Mouse (Mus musculus): ENCODE data around the gene Adgrg3.

Gene Adgrg3

DNA sequence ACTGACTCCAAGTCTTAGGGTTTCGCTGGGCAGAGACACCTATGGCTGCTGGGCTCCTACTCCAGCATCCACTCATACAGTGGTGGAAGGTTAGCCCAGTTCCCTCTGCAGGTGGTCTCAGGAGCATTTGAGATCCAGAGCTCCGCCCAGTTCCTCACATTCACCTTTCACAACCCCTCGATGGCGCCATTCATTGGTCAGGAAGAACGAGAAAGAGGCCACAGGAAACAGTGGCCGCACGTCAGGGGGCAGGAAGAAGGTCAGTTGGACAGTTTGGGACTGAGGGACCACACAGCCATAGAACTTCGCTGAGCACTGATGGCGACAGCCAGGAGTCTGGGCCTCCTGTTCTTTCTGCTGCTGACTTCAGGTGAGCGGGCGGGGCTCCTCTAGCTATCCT lies at the start of gene Adgrg3:
TSS of gene Adgrg3 (plus strand) at position 242 of the 400 bp plus-strand sequence.
- DNase-seq = no peak

DNA sequence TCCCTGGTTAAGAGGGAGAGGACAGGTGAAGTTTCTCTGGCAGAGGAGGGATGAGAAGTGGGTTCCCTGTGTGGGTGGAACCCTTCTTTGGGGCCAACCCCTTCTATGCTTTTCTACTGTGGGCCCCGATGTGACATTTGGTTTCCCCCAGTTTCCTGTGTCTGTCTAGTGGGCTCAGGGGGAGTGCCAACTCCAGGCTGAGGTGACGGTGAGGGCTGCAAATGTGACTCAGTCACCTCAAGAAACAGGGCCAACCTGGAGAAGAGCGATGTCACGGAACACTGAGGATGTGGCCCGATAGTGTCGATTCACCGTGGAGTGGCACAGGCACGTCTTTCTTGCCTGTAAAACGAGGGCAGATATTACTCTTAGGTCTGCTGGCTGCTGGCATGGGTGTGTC lies 44.2 kb upstream of the Adgrg3 start:
- DNase-seq = no peak

DNA sequence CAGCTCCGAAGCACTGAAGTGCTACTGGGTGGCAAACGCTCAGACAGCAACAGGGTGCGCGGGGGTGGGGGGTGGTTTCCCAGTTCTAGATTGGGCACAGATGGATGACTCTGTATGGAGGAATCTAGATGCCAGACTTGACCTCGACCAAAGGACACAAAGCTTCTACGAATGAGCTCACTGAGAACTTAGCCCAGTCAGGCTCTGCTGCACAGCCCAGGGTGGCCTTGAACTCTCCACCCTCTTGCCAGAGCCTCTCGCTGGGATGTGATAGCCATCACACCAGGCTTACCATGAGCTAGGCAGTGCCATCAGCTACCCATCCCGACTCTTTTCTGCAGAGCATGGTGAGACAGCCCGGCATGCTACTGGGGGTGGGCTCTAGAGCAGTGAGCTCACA lies 43.7 kb upstream of the Adgrg3 start:
- DNase-seq = no peak

DNA sequence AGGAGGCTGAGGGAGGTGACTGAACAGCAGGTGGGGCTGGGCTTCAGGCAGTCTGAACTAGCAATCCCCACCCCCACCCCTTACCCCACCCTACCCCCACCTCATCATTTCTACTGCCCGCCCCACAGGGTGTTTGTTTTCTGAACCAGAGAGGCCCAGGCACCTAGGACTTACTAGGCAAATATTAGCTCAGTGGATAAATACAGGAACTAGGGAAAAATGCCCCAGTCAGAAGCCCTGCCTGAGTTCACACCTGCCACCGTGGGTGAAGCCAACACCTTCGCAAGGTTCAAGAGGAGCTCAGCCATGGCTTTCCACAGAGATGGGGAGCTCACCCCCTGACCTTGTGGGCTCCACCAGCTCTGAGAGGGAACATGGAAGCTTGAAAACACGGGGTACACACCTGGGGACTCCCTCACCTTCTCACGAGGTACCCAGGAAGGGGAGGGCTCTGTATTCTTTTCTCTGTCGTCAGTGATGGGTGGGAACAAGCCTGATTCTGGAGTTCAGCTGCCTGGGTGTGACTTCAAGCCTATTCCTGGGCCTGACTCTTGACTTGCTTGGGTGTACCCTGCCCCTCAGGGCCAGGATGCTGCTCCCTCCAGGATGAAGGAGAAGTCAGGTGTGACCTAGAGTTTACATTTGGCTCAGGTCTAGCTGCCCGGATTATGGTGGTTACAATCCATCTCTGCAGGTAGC lies 42.9 kb upstream of the Adgrg3 start, which contains the start of gene Adgrg1:
TSS of gene Adgrg1 (plus strand) at position 285 of the 699 bp plus-strand sequence.
- DNase-seq = peak; percentile 76

DNA sequence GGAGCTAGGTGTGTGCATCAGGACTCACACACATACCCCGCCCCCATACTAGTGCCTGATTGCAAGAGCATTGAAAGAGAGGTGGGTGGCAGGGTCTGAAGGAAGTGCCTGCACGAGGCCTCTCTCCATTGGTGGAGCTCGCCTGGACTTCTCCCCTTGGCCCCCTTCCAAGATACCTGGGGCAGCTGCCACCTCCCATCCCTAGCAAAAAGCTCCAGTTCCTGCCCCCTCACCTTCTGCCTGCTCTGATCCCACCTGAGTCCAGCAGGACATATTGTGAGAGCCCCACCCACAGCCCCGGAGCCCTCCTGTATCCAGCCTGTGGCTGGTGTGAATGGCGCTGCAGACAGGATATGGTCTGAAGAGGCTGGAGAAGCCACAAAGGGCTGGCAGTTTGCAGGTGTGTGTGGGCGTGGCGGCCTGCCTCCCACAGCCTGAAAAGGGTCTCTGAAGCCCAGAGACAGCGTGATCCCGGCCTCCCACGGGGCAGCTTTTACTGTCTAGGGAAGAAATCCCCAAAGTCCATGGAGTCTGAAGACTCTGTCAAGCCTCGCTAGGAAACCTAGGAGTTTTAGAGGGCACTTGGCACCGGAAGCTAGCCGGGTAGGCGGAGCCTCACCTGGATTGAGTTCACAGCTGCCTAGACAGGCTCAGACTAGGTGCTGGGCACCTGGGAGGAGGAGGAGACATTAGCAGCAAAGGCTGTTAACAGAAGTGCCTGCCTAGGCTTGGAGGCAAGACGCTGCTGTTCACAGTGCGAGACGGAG lies 40.7 kb upstream of the Adgrg3 start:
- DNase-seq = peak; percentile 92

DNA sequence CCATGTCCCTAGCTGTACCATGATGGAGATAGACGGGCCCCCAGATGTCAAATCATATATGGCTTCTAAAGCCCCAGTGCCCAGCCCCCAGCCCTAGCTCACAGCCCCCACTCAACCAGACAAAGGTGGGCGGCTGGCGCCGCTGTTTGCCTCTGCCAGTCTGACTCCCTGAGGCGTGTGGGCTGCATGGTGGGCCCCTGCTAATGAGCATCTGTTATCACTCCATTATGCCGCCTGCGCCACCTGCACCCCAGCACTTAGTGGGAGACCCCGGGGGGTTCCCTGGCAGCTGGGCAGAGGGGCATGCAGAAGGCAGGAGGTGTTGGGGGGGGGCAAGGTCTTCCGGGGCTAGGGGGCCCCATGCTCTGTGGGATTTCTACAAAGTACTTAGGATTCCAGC lies 39.4 kb upstream of the Adgrg3 start:
- DNase-seq = no peak

DNA sequence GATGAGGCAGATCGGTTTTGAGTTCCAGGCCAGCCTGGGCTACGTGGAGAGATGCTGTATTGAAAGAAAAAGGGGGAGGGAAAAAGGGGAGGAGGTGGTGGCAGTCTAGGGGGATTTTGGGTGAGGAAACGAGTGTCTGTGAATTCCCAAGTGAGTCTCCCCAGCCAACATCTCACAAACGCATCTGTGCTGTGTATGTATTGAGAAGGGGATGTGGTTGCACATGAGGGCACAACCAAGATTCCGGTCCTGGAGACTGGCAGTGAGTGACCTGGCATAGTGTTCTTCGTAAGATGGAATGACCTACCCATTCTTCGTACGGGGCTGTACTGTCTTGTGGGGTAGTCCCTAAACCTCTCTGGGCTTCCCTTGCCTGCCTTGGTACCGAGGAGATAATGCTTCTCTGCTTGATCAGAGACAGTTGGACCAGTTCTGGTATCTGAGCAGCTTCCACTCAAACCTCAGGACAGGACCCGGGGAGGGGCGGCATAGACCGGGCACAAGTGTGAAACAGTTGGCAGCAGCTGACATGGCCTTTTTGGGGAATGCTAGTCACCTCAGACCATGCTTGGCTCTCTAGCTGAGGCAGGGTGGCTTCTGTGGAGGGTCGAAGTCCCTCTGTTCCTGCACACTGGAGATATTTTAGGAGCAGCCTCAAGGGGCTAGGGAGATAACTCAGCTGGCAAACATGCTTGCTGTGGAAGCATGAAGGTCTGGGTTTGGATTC lies 38.7 kb upstream of the Adgrg3 start:
- no peak for DNase-seq

DNA sequence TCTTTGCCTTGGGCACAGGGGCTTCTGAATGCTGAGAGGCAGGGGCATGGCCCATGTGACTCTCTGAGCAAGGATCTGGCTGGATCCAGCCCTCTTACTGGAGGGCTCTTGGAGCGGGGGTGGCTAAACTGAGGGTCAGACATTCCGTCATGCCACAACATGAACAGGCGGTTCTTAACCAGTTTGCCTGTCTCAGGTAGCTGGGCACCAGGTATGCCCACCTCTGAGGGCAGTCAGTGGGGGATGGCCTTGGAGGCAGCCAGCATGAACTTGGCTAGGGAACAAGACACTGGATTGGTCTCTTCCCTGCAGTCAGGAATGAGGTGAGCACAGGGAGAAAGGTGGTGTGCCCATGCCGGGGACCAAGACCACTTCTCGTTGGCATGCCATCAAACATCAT lies 37.3 kb upstream of the Adgrg3 start:
- DNase-seq = peak; percentile 88

DNA sequence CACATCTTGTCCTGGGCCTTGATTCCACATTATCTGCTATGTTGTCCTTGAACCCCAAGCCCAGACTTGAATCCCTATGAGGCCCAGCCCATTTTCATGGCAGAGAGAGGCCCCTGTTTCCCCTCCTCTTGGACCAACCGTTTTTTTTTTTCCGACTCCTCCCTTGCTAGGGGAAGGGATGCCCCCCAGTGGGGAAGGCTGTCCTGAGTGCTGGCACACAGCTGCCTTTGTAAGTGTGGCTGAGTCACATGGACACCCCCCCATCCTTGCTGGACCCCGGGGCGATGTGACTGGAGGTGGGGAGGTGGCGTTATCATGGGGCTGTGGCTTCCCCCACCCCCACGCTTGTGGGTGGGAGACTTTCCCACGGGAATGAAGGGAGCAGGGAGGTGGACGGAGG lies 36.5 kb upstream of the Adgrg3 start:
- DNase-seq = no peak

DNA sequence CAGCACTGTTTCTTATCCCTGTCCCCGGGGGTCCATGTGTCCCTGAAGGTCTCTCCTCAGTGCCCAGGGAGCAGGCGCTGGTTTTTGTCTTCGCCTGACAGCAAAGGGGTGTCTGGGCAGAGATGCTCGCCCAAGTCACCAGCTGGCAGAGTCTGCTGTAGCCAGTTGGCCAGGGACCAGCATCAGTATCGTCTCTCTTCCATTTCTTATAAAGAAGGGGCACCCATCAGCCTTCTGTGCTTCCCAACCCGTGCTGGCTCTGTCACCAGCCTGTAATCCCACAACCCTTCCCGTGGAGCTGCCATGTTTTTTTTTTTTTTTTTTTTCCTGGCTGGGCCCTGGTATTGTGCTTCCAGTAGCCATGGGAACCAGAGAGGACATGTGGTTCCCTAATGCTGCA lies 35.6 kb upstream of the Adgrg3 start:
- no peak for DNase-seq

DNA sequence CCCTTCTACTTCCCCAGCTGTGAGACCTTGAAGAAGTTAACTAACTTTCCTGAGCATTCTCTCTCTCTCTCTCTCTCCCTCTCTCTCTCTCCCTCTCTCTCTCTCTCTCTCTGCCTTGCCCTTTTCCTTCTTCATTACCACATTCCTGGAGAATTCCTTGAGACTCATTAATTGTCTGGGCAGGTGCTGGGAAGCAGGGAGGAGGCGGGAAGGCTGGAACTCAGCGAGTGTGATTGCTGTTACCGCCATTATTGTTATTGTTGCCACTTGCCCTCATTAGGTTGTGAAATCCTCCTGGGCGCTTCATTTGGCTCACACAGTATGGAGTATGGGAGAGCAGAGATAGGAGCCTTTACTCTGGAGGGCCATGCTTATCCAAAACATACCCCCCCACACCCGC lies 34.3 kb upstream of the Adgrg3 start:
- no peak for DNase-seq

DNA sequence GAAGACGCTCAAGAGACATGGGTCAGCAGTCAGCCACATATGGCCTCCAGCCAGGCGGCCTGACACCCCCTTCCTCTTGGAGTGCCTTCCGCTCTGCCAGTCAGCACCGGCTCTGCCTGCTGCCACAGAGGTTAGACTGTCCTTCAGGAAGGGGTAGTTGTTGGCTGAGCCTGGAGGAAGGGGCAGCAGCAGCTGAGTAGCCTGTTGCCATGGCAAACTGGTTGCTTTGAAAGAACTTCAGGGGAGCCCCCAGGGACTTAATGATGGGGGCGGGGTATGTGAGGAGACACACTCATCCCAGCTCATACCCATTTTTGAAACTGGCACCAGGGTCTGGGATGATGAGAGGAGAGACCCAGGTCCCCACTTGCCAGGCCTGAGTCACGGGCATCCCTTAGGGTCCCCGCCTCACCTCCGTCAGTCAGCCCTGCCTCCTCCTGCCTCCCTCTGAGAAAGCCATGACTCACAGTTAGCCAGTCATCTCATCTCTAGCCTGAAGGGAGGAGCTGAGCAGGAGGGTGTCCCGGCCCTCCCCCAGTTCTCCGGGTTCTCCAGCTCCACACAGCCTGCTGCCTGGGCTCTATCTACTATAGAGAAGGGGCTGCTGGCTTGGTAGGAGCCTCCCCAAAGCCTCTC lies 33.5 kb upstream of the Adgrg3 start:
- peak; percentile 94 for DNase-seq

DNA sequence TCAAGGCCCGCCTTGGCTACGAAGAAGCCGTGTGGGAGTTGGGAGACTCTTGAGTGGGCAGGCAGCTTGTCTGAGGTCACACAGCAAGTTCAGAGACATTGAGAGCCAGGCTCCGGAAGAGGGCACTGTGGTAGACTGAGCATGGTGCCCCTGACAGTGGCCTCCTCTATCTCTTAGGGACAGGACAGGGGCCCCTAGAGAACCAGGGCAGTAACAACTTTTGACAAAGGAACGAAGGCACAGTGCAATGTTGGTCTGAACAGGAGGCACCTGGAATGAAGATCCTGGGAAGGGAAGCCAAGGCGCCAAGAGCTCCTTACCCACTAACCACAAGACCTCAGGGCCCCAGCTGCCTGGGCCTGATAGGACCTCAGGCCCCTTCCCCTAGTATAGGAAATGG lies 32.5 kb upstream of the Adgrg3 start:
- DNase-seq = no peak

DNA sequence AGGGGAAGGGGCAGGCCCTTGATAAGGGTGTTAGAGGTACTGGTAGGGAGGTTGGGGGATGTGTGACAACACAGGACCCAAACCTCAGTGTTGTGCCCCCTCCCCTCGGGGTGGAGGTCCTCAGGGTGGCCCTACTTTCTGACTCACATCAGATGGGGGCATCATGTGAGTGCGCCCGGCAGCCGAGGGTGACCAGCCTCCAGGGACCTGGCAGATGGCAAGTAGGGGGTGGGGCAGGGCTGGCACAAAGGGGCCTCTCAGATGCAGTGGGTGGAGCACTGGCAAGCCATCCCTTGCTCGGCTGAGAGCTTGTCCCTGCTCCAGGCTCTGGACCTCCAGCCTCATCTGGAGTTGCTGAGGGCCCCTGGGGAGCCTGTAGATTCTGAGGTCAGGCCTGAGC lies 30.8 kb upstream of the Adgrg3 start:
- DNase-seq = peak; percentile 62

DNA sequence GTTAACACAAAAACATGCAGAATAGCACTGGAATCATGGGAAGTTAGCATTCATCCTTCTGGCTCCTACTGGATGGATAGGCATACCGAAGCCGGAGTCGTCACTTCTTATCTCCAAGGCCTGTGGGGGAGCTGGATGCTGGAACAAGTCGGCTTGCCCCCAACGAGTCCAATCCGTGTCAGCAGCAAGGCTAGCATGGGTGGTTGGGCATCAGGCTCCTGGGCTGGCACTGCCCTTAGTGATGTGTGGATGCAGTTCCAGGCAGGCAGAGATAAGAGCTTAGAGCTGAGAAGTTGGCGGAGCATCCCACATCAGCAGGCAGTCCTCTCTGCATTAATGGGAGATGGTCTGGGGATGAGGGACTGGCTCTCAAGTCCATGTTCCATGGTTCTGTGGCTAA lies 29.9 kb upstream of the Adgrg3 start:
- DNase-seq = no peak

DNA sequence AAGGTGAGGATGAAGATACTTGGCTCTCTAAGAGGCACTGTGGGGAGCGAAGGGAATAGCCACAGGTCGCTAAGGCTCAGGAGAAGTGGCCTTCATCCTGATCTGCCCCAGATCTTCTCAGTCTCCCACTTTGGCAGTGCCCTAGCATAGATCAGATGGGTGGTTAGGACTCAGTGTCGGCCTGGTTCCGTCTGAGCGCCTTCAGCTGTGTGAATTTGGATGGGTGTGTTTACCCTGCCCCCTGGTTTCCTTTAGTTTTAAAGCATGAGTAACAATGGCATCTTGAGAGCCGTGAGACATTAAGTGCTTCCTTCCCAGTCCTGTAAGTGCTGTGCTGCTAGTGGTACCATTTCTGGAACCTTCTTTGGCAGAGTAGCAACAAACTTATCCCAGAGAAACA lies 28.9 kb upstream of the Adgrg3 start:
- DNase-seq = no peak

DNA sequence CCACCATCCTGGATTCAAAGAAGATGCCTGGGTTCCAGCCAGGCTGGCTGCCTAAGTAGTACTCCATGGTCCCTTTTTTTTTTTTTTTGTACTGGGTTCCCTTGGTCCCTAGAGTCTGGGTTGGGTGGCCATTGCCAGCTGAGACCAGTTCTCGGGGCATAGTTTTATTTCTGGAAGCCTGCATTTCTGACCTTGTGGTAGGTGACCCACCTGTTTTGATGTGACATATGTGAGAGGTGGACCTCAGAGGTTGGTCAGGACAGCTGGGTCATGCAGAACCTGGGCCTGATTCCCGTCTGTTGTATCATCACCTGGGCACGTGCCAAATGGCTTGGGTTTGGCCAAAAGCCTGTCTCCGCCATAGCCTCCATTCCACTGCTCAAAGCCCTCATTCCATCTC lies 27.8 kb upstream of the Adgrg3 start:
- DNase-seq = peak; percentile 54

DNA sequence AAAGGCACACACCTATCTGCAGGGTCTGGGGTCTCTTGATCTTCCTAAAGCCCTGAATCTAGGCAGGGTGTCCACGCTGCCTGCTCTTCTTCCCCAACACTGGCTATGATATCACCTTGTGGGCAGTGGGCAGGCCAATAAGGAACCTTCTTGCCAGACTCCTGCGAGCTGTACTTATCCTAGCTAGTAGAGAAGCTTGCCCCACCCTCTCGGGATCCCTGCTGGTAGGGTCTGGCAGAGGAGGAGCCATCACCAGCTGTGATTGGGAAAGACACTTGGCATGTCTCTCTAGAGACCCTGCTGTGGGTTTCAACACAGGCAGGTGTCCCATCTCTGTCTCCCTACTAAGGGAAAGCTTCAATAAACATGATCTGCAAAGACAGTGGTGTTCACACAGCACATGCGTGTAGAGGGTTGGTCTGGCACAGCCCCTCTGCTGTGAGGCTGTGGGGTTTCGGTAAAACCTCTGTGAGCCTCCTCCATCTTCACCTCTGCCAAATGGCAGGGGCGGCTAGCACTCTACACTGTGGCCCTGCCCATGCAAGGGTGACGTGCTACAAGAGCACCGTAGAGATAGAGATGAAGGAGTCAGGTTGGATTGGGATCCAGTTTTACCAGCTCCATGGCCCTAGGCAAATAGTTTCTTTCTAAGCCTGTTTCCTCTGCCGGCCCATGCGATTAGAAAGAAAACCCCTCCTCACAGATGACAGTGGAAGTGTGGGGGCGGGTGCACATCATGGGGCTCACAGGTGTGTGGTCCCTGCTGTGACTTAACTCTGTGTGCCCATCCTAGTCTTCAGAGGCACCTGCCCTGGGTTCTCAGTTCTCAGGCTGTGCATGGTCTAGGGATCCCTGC lies 26.7 kb upstream of the Adgrg3 start:
- no peak for DNase-seq

DNA sequence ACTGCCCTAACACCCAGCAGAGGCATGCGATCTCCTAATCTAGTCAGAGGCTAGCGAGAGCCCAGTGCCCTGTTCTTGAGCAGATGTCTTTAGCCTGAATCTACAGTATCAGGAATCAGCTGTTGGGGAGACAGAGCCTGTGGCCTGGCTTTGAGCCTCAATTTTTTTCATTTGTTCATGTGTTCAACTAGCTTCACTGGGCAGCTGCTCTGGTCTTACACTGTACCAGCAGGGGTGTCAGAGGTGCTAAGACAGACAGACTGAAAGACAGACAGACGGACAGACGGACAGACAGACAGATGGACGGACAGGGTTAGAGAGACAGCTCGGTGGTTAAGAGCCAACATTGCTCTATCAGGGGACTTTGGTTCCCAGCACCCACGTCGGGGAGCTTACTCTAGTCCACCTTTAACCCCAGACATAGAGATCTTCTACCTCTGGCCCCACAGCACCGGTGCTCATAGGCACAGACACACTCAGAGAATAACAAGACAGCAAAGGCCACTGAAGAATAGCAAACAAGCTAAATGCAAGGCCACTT lies 26.0 kb upstream of the Adgrg3 start:
- no peak for DNase-seq

DNA sequence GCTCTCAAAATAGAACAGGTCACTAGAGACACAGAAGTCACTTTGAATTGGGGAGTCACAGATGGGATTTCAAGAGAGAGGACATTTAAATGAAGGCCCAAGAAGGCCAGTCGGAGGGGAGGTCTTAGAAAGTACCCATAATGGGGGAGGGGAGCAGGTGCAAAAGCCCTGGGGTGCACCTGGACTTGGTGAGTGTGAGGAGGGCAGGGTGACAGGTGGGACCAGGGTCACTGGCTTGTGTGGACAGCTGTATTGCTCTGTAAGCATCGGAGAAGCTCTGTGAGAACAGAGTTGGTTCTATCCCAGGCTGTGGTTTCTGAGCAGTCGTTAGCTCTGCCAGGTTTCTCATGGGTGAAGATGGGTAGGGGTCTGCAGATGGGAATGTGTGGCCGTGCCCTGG lies 25.5 kb upstream of the Adgrg3 start:
- DNase-seq = no peak

DNA sequence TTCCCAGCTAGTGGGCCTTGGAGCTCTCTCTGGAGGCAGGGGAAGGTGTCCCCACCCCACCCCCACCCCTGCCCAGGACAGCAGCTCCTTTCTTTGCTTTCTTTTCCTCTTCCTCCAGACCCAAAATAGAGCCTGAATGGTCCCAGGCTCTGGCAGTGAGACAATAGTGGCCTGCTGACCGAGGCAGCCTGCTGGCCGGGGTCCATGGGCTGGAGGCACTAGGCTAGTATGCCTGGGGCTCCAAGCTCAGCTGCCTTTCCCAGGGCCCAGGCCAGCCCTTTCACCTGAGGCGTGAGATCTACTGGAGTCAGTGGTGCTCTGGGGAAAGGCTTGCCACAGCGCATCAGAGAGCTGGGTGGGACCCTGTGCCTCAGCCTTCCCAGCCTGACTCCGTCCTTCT lies 25.0 kb upstream of the Adgrg3 start:
- DNase-seq = peak; percentile 84
